27 mouse cellular contexts compared by ENCODE assay signal in genomic region chr9:11436443-11437167, GRCm38 (mm10).
"Had no signal": no experiment of that assay in that cellular context is flagged by ENCODE, and none has a peak within 500 bp of the region (broad histone marks: within the 10 kb centered on the region; RNA-seq: fewer than 3 reads in every experiment).

No protein-coding gene starts in this region.

- H3K27me3 ChIP-seq: embryonic facial prominence, embryonic 12.5 days; embryonic facial prominence, embryonic 13.5 days; embryonic facial prominence, embryonic 15.5 days; forebrain, embryonic 12.5 days; forebrain, embryonic 13.5 days; forebrain, embryonic 15.5 days had no signal

- H3K9ac ChIP-seq: embryonic facial prominence, embryonic 12.5 days; embryonic facial prominence, embryonic 13.5 days; embryonic facial prominence, embryonic 15.5 days; forebrain, embryonic 12.5 days; forebrain, embryonic 13.5 days; forebrain, embryonic 15.5 days; forebrain, postnatal 0 days had no signal

- ATAC-seq: forebrain, embryonic 13.5 days; forebrain, embryonic 14.5 days; forebrain, embryonic 15.5 days; forebrain, embryonic 16.5 days; forebrain, postnatal 0 days had no signal

- DNase-seq: cerebellum, adult 18-20 months; cerebellum, adult 2 months; cerebellum, adult 8-10 months; cerebellum, adult 9-10 months; cerebellum, adult 9-11 months; cerebellum, postnatal 10 days; cerebellum, postnatal 14 days; cerebellum, postnatal 25 days; cerebellum, postnatal 36 days; embryo, embryonic 11 days; forebrain, postnatal 0 days; gastrocnemius, adult 2 months; gastrocnemius, postnatal 10 days; gastrocnemius, postnatal 14 days; gastrocnemius, postnatal 25 days; gastrocnemius, postnatal 36 days had no signal

- H3K4me3 ChIP-seq: embryonic facial prominence, embryonic 10.5 days; embryonic facial prominence, embryonic 12.5 days; embryonic facial prominence, embryonic 13.5 days; embryonic facial prominence, embryonic 15.5 days; erythroblast, embryonic 14.5 days; forebrain, embryonic 10.5 days; forebrain, embryonic 12.5 days; forebrain, embryonic 13.5 days; forebrain, embryonic 15.5 days; gastrocnemius, adult 2 months had no signal

- H3K4me1 ChIP-seq: embryonic facial prominence, embryonic 10.5 days; embryonic facial prominence, embryonic 12.5 days; embryonic facial prominence, embryonic 13.5 days; embryonic facial prominence, embryonic 15.5 days; forebrain, embryonic 13.5 days; forebrain, embryonic 15.5 days had no signal

- H3K9me3 ChIP-seq: embryonic facial prominence, embryonic 10.5 days; embryonic facial prominence, embryonic 12.5 days; embryonic facial prominence, embryonic 13.5 days; embryonic facial prominence, embryonic 15.5 days; forebrain, embryonic 10.5 days; forebrain, embryonic 12.5 days; forebrain, embryonic 13.5 days; forebrain, embryonic 15.5 days had no signal

- H3K27ac ChIP-seq: embryonic facial prominence, embryonic 10.5 days; embryonic facial prominence, embryonic 12.5 days; embryonic facial prominence, embryonic 13.5 days; embryonic facial prominence, embryonic 15.5 days; forebrain, embryonic 10.5 days; forebrain, embryonic 12.5 days; forebrain, embryonic 13.5 days; forebrain, embryonic 15.5 days; gastrocnemius, adult 2 months had no signal

- H3K4me2 ChIP-seq: embryonic facial prominence, embryonic 12.5 days; embryonic facial prominence, embryonic 13.5 days; embryonic facial prominence, embryonic 15.5 days; forebrain, embryonic 12.5 days; forebrain, embryonic 13.5 days; forebrain, embryonic 15.5 days had no signal

- H3K36me3 ChIP-seq: embryonic facial prominence, embryonic 10.5 days; embryonic facial prominence, embryonic 12.5 days; embryonic facial prominence, embryonic 13.5 days; embryonic facial prominence, embryonic 15.5 days; forebrain, embryonic 10.5 days; forebrain, embryonic 12.5 days; forebrain, embryonic 15.5 days had no signal
